Mouse (Mus musculus) lung, postnatal 0 days (tissue): ENCODE data around the gene Eif4h.

Source experiments
- CTCF ChIP-seq: IDR thresholded peaks from 2 replicates; pipeline ENCODE4 v1.5.1; 2016; ENCODE audit warnings: antibody characterized with exemption, mild to moderate bottlenecking
- EP300 ChIP-seq: IDR thresholded peaks from 2 replicates; pipeline ENCODE4 v1.6.1; 2016; ENCODE audit warnings: antibody characterized with exemption, mild to moderate bottlenecking, control low read depth

- TF ChIP-seq CTCF (no peak), EP300 (peak; percentile 70; the same call in 1 of the 2 replicates)
Observed at GRCm38 (mm10) chr5:134571730-134572507, 67.4 kb downstream of the Eif4h start.
